Mouse (Mus musculus) common myeloid progenitor, adult 5-6 weeks (primary cell): ENCODE measurements around the gene Tmem179. TPM values are rescaled to one million over a fixed set of nuclear protein-coding genes. Genes with fewer than 3 reads are reported as not detected.
A peak's percentile ranks its signal among the peaks of the same experiment; 100 is the strongest.

Experiments
- ATAC-seq: replicated peaks from 2 replicates; pipeline ENCODE4 v1.8.0; 2016; ENCODE audit warnings: low read depth, mild to moderate bottlenecking, moderate TSS enrichment, inconsistent platforms; ENCODE audit not compliant: poor library complexity, severe bottlenecking
- total RNA-seq: library from RNA; stranded (forward); fragments of 200-1000, 187-1606 nt; gene quantifications from 2 replicates; pipeline ENCODE4 v1.2.3, GENCODE M21; 2017

The Tmem179 gene
- total RNA-seq, 1 experiment from 2014 or later, result not detected

- no peak for ATAC-seq
Measured at GRCm38 (mm10) chr12:112539466-112539965, 23.0 kb upstream of the Tmem179 start.

GRCm38 (mm10) chr12:112538356-112538755 lies 21.8 kb upstream of the Tmem179 start:
- no peak for ATAC-seq

GRCm38 (mm10) chr12:112537233-112537632 lies 20.7 kb upstream of the Tmem179 start:
- no peak for ATAC-seq

- ATAC-seq, result no peak
Measured at GRCm38 (mm10) chr12:112533758-112534157, 17.2 kb upstream of the Tmem179 start.

- no peak for ATAC-seq
Measured at GRCm38 (mm10) chr12:112518105-112518504, 1.6 kb upstream of the Tmem179 start.

- ATAC-seq, result no peak
Measured at GRCm38 (mm10) chr12:112514897-112515296, 1.6 kb downstream of the Tmem179 start.

- ATAC-seq, result peak; percentile 65; the same call in 1 of the 2 replicates
Measured at GRCm38 (mm10) chr12:112510733-112511372, 5.7 kb downstream of the Tmem179 start.

GRCm38 (mm10) chr12:112510365-112510732 lies 6.2 kb downstream of the Tmem179 start:
- ATAC-seq, result no peak

- ATAC-seq, result no peak
Measured at GRCm38 (mm10) chr12:112507984-112508383, 8.6 kb downstream of the Tmem179 start.

GRCm38 (mm10) chr12:112507264-112507663 lies 9.3 kb downstream of the Tmem179 start:
- ATAC-seq, result no peak

- no peak for ATAC-seq
Measured at GRCm38 (mm10) chr12:112506267-112506666, 10.3 kb downstream of the Tmem179 start.

GRCm38 (mm10) chr12:112503003-112503771 lies 13.4 kb downstream of the Tmem179 start:
- no peak for ATAC-seq

- ATAC-seq, result peak; percentile 70
Measured at GRCm38 (mm10) chr12:112498683-112499082, 17.9 kb downstream of the Tmem179 start.

GRCm38 (mm10) chr12:112497731-112498130 lies 18.8 kb downstream of the Tmem179 start:
- no peak for ATAC-seq

- ATAC-seq, result no peak
Measured at GRCm38 (mm10) chr12:112496136-112496535, 20.4 kb downstream of the Tmem179 start.

GRCm38 (mm10) chr12:112490444-112490939 lies 26.1 kb downstream of the Tmem179 start:
- ATAC-seq, result no peak

- no peak for ATAC-seq
Measured at GRCm38 (mm10) chr12:112489535-112489934, 27.0 kb downstream of the Tmem179 start.

GRCm38 (mm10) chr12:112489134-112489533 lies 27.4 kb downstream of the Tmem179 start, which contains the start of gene A530016L24Rik:
A530016L24Rik (plus strand) TSS chr12:112489448.
- no peak for ATAC-seq

GRCm38 (mm10) chr12:112473777-112474176 lies 42.8 kb downstream of the Tmem179 start:
- peak; percentile 79 for ATAC-seq

- no peak for ATAC-seq
Measured at GRCm38 (mm10) chr12:112470216-112470615, 46.3 kb downstream of the Tmem179 start.

GRCm38 (mm10) chr12:112469393-112469792 lies 47.2 kb downstream of the Tmem179 start:
- ATAC-seq, result 0 out of 2 replicates have a peak, but pooled peaks have one; percentile 23
